Mouse (Mus musculus) erythroblast, embryonic 14.5 days (primary cell): ENCODE data around the gene Cd200r1.
"Not testable (repeated sequence)": the region's sequence is repeated elsewhere in the genome, so short reads cannot be mapped to it uniquely, and the experiment has no call there.

ENCODE experiments used
- GATA1 ChIP-seq: IDR thresholded peaks from 2 replicates; pipeline ENCODE4 v1.6.1; 2012; ENCODE audit warnings: low read length, inconsistent platforms, mixed read lengths
- TAL1 ChIP-seq: IDR thresholded peaks from 3 replicates; pipeline ENCODE4 v1.6.1; 2012; ENCODE audit warnings: low read length, inconsistent platforms, mixed read lengths

DNA sequence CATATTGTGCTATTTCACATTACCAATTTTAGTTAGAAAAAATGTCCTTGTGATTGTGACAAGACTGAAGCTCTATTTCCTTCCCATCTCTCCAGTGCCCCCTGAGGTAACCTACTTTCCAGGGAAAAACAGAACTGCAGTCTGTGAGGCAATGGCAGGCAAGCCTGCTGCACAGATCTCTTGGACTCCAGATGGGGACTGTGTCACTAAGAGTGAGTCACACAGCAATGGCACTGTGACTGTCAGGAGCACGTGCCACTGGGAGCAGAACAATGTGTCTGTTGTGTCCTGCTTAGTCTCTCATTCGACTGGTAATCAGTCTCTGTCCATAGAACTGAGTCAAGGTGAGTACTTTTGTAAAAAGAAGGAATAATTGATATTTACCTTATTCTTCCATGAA is 67.7 kb downstream of the Cd200r1 start:
- TF ChIP-seq GATA1, TAL1: not testable (repeated sequence)
